Mouse (Mus musculus) heart, embryonic 10.5 days (tissue): ENCODE data around the gene Spire2. TPM values are rescaled to one million over a fixed set of nuclear protein-coding genes. Genes with fewer than 3 reads are reported as not detected.

Experiments
- DNase-seq: peaks from one replicate; pipeline ENCODE4 v3.0.0-alpha.2; 2017; ENCODE audit warnings: low spot score
- H3K27ac ChIP-seq: fragments of 300-500 bp; sonication (generic); 2 replicates; pipeline ENCODE4 v1.5.1; 2016; ENCODE audit warnings: mild to moderate bottlenecking
- H3K27me3 ChIP-seq: fragments of 300-500 bp; sonication (generic); 2 replicates; pipeline ENCODE4 v1.6.1; 2016; ENCODE audit warnings: mild to moderate bottlenecking; ENCODE audit not compliant: poor library complexity, insufficient read depth, severe bottlenecking
- H3K36me3 ChIP-seq: fragments of 300-500 bp; sonication (generic); 2 replicates; pipeline ENCODE4 v1.6.1; 2016; ENCODE audit warnings: mild to moderate bottlenecking, moderate library complexity
- H3K4me1 ChIP-seq: fragments of 300-500 bp; sonication (generic); 2 replicates; pipeline ENCODE4 v1.6.1; 2016; ENCODE audit warnings: mild to moderate bottlenecking
- H3K4me3 ChIP-seq: fragments of 300-500 bp; sonication (generic); 2 replicates; pipeline ENCODE4 v1.5.1; 2016; ENCODE audit warnings: mild to moderate bottlenecking, moderate library complexity
- H3K9me3 ChIP-seq: fragments of 300-500 bp; sonication (generic); 2 replicates; pipeline ENCODE4 v1.6.1; 2016; ENCODE audit warnings: mild to moderate bottlenecking, moderate library complexity
- WGBS: fragments of 180-500 bp; shearing (Covaris S2); methylation state at CpG from one replicate; pipeline ENCODE4 v1.1.7; 2016; 5-methylcytosine and 5-hydroxymethylcytosine counted together
- polyA plus RNA-seq: library from polyadenylated mRNA; unstranded; fragments of >200 nt; fragmentation: Nextera tagmentation; extraction: Ambion mirVana; gene quantifications from 2 replicates; pipeline ENCODE4 v1.2.1, GENCODE M21; 2016

Spire2 gene
- polyA plus RNA-seq, 1 experiment from 2014 or later: 4.4 TPM

- H3K27ac ChIP-seq: peak within 1 kb of the TSS; percentile 89
- H3K27me3 ChIP-seq: no peaks in the 10 kb centered on the region
- H3K4me3 ChIP-seq: peak within 1 kb of the TSS; percentile 81
- H3K9me3 ChIP-seq: no peaks in the 10 kb centered on the region
- peak; percentile 99 for DNase-seq
- H3K36me3 ChIP-seq: peaks cover 4% of the 10 kb centered on the region
- WGBS: under 1% methylated on average over 24 of the region's 24 CpGs
- peaks cover 21% of the 10 kb centered on the region for H3K4me1 ChIP-seq
Observed at GRCm38 (mm10) chr8:123318467-123318911, 14.0 kb upstream of the Spire2 start, which contains the start of gene Fanca. TSS of gene Fanca (minus strand) at chr8:123318576.

- Histone ChIP-seq H3K4me3 (no peak overlapping the region), H3K27ac (no peak overlapping the region), H3K4me1 (peaks cover 21% of the 10 kb centered on the region), H3K9me3 (no peaks in the 10 kb centered on the region), H3K27me3 (no peaks in the 10 kb centered on the region), H3K36me3 (no peaks in the 10 kb centered on the region; the same call in 1 of the 2 replicates)
- DNase-seq: no peak
- 27% methylated on average over 7 of the region's 7 CpGs for WGBS
Observed at GRCm38 (mm10) chr8:123319522-123320164, 12.9 kb upstream of the Spire2 start.

- 89% methylated on average over 2 of the region's 2 CpGs for WGBS
- DNase-seq: no peak
- Histone ChIP-seq H3K27ac (no peak overlapping the region), H3K9me3 (no peaks in the 10 kb centered on the region), H3K36me3 (no peaks in the 10 kb centered on the region), H3K4me1 (peaks cover 36% of the 10 kb centered on the region), H3K4me3 (no peak overlapping the region), H3K27me3 (peaks cover 8% of the 10 kb centered on the region; the same call in 1 of the 2 replicates)
Observed at GRCm38 (mm10) chr8:123328552-123328951, 4.0 kb upstream of the Spire2 start.

GRCm38 (mm10) chr8:123329350-123329749, 3.2 kb upstream of the Spire2 start:
- no peak for DNase-seq
- H3K4me3 ChIP-seq: no peak overlapping the region
- 43% methylated on average over 4 of the region's 4 CpGs for WGBS
- peaks cover 15% of the 10 kb centered on the region for H3K27me3 ChIP-seq
- no peak overlapping the region for H3K27ac ChIP-seq
- H3K4me1 ChIP-seq: peaks cover 42% of the 10 kb centered on the region
- no peaks in the 10 kb centered on the region for H3K36me3 ChIP-seq
- no peaks in the 10 kb centered on the region for H3K9me3 ChIP-seq

GRCm38 (mm10) chr8:123329961-123330360, 2.6 kb upstream of the Spire2 start:
- Histone ChIP-seq H3K27ac (no peak overlapping the region), H3K27me3 (peaks cover 21% of the 10 kb centered on the region), H3K4me1 (peaks cover 44% of the 10 kb centered on the region), H3K36me3 (no peaks in the 10 kb centered on the region), H3K9me3 (no peaks in the 10 kb centered on the region), H3K4me3 (no peak overlapping the region)
- DNase-seq: no peak
- WGBS: 69% methylated on average over 5 of the region's 5 CpGs

GRCm38 (mm10) chr8:123330701-123331100, 1.8 kb upstream of the Spire2 start:
- H3K4me1 ChIP-seq: peaks cover 44% of the 10 kb centered on the region
- 61% methylated on average over 6 of the region's 6 CpGs for WGBS
- H3K9me3 ChIP-seq: no peaks in the 10 kb centered on the region
- H3K36me3 ChIP-seq: no peaks in the 10 kb centered on the region
- H3K27me3 ChIP-seq: peaks cover 25% of the 10 kb centered on the region
- H3K4me3 ChIP-seq: no peak overlapping the region
- DNase-seq: no peak
- H3K27ac ChIP-seq: peak overlapping the region; percentile 42; the same call in 1 of the 2 replicates

GRCm38 (mm10) chr8:123331301-123331700, 1.2 kb upstream of the Spire2 start:
- peaks cover 44% of the 10 kb centered on the region for H3K4me1 ChIP-seq
- no peak for DNase-seq
- no peak overlapping the region for H3K27ac ChIP-seq
- H3K9me3 ChIP-seq: no peaks in the 10 kb centered on the region
- H3K27me3 ChIP-seq: peaks cover 25% of the 10 kb centered on the region
- H3K36me3 ChIP-seq: no peaks in the 10 kb centered on the region
- no peak overlapping the region for H3K4me3 ChIP-seq
- WGBS: 45% methylated on average over 2 of the region's 2 CpGs

- WGBS: 20% methylated on average over 8 of the region's 8 CpGs
Observed at GRCm38 (mm10) chr8:123331810-123332209, 703 bp upstream of the Spire2 start.

GRCm38 (mm10) chr8:123333091-123333587, 626 bp downstream of the Spire2 start:
- Histone ChIP-seq H3K4me3 (peak overlapping the region; percentile 72), H3K36me3 (no peaks in the 10 kb centered on the region), H3K27me3 (peaks cover 25% of the 10 kb centered on the region), H3K27ac (peak overlapping the region; percentile 54; the same call in 1 of the 2 replicates), H3K9me3 (no peaks in the 10 kb centered on the region), H3K4me1 (peaks cover 35% of the 10 kb centered on the region)
- DNase-seq: no peak
- 3% methylated on average over 21 of the region's 21 CpGs for WGBS

More at GRCm38 (mm10) chr8:123331810-123332209, 703 bp upstream of the Spire2 start:
- H3K27me3 ChIP-seq: peaks cover 25% of the 10 kb centered on the region
- H3K4me1 ChIP-seq: peaks cover 44% of the 10 kb centered on the region
- H3K9me3 ChIP-seq: no peaks in the 10 kb centered on the region
- H3K36me3 ChIP-seq: no peaks in the 10 kb centered on the region
- no peak for DNase-seq
- H3K27ac ChIP-seq: no peak overlapping the region
- peak overlapping the region; percentile 72 for H3K4me3 ChIP-seq

- DNase-seq: no peak
- Histone ChIP-seq H3K36me3 (no peaks in the 10 kb centered on the region), H3K27me3 (peaks cover 25% of the 10 kb centered on the region), H3K27ac (peak overlapping the region; percentile 67), H3K9me3 (no peaks in the 10 kb centered on the region), H3K4me1 (peaks cover 35% of the 10 kb centered on the region), H3K4me3 (peak overlapping the region; percentile 72; the same call in 1 of the 2 replicates)
- 7% methylated on average over 7 of the region's 7 CpGs for WGBS
Observed at GRCm38 (mm10) chr8:123333864-123334263, 1.4 kb downstream of the Spire2 start.

- 9% methylated on average over 1 of the region's 1 CpGs for WGBS
- DNase-seq: no peak
- Histone ChIP-seq H3K4me1 (peaks cover 35% of the 10 kb centered on the region), H3K9me3 (no peaks in the 10 kb centered on the region), H3K27me3 (peaks cover 25% of the 10 kb centered on the region), H3K36me3 (no peaks in the 10 kb centered on the region), H3K27ac (peak overlapping the region; percentile 67), H3K4me3 (peak overlapping the region; percentile 72; the same call in 1 of the 2 replicates)
Observed at GRCm38 (mm10) chr8:123334467-123334866, 2.0 kb downstream of the Spire2 start.

GRCm38 (mm10) chr8:123337475-123337874, 5.0 kb downstream of the Spire2 start:
- no peak for DNase-seq
- no peaks in the 10 kb centered on the region for H3K36me3 ChIP-seq
- no peak overlapping the region for H3K27ac ChIP-seq
- WGBS: 76% methylated on average over 3 of the region's 3 CpGs
- H3K4me1 ChIP-seq: peaks cover 20% of the 10 kb centered on the region
- H3K27me3 ChIP-seq: peaks cover 25% of the 10 kb centered on the region
- no peaks in the 10 kb centered on the region for H3K9me3 ChIP-seq
- H3K4me3 ChIP-seq: no peak overlapping the region

GRCm38 (mm10) chr8:123340071-123340470, 7.6 kb downstream of the Spire2 start:
- WGBS: 93% methylated on average over 4 of the region's 4 CpGs
- DNase-seq: no peak
- peaks cover 14% of the 10 kb centered on the region for H3K4me1 ChIP-seq
- 0 out of 2 replicates have a peak, but pooled peaks cover 4% of the 10 kb centered on the region for H3K27me3 ChIP-seq
- H3K27ac ChIP-seq: no peak overlapping the region
- no peaks in the 10 kb centered on the region for H3K36me3 ChIP-seq
- no peaks in the 10 kb centered on the region for H3K9me3 ChIP-seq
- no peak overlapping the region for H3K4me3 ChIP-seq
